Mouse (Mus musculus): ENCODE measurements around the gene Cwc25.

DNA sequence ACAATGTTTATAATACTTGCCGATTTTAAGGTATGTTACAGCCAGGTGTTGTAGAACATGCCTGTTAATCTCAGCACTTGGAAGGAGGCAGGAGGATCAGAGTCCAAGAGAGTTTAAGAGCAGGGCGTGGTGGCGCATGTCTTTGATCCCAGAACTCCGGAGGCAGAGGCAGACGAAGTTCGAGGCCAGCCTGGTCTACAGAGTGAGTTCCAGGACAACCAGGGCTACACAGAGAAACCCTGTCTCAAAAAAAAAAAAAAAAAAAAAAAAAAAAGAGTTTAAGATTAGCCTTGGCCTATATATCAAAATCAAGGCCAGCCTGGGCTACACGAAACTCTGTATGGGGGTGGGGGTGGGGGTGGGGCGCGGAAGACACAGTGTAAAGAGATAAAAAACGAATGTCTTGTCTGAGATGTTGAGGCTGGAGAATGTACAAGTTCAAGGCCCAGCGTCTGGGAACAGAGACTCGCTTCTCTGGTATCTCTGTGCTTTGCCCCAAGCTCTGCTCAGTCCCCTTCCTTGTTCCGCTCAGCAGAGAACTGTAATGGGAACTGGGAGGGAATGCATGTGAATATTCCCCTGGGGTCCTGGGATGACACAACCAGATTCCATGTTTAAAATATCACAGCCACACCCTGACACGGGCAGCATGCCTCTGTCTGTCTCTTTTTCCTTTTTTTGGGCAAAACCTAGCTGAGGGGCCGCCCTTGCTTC is 31.2 kb upstream of the Cwc25 start:
- TF ChIP-seq CTCF (IDR thresholded peaks at IDR 0.05; ENCODE audit: low read depth, low read length) (no peak), TAL1 (conservative IDR thresholded peaks at IDR 0.05; ENCODE audit: low read depth, low read length) (no peak), GATA1 (IDR thresholded peaks at IDR 0.05; ENCODE audit: borderline replicate concordance, low read length) (no peak)
